Mouse (Mus musculus): Measurements from ENCODE around the gene 1700016D06Rik.

DNA sequence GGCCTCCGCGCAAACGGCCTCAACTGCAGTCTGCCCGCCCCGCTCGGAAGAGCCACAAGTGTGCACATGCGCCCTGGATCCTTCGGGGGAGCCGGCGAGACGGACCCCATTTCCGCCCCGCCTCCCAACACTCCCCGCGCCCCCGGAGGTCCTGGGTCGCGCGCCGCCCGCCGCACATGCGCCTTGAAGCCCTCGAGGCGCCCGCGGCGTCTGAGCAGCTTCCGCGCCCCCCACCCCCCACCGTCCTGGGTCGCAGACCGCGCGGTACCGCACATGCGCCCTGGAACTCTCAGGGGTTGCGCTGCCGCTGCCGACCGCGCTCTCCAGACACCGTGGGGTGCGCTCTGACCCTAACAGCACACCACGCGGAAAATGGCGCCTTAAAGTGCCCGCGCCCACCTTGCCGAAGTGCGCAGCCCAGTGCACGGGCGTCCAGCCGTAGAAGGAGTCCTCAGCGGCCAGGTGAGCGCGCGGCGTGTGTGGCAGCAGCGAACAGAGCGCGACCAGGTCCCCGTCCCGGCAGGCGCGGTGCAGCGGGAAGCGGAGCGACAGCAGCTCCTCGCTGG is 65.8 kb downstream of the 1700016D06Rik start:
- no peak for TF ChIP-seq EP300 (IDR thresholded peaks at IDR 0.05; ENCODE audit: low read depth)
- TF ChIP-seq CTCF (IDR thresholded peaks at IDR 0.05; ENCODE audit: low read depth), result no peak; the same call in 1 of the 2 replicates
